Mouse (Mus musculus) cerebellum, adult 2 months (tissue): ENCODE measurements around the gene 4921536K21Rik. TPM values are rescaled to one million over a fixed set of nuclear protein-coding genes. Genes with fewer than 3 reads are reported as not detected.

Source experiments
- DNase-seq, 2 experiments: peaks; one replicate each; pipeline ENCODE4 v3.0.0; 2021
- H3K27ac ChIP-seq: fragments of 200-500 bp; 2 replicates; pipeline ENCODE4 v1.5.1; 2012; ENCODE audit warnings: low read length, control low read depth, inconsistent platforms; ENCODE audit not compliant: insufficient read depth
- H3K27me3 ChIP-seq: fragments of 200-500 bp; 2 replicates; pipeline ENCODE4 v1.6.1; 2012; ENCODE audit warnings: inconsistent platforms, mild to moderate bottlenecking, low read length, moderate library complexity; ENCODE audit not compliant: control insufficient read depth, insufficient read depth
- H3K4me1 ChIP-seq: fragments of 200-500 bp; 2 replicates; pipeline ENCODE4 v1.6.1; 2011; ENCODE audit warnings: low read length; ENCODE audit not compliant: control insufficient read depth, insufficient read depth
- H3K4me3 ChIP-seq: fragments of 200-500 bp; replicated peaks from 2 replicates; pipeline ENCODE3; 2011; ENCODE audit warnings: mild to moderate bottlenecking, low read depth, low read length, control low read depth; ENCODE audit not compliant: insufficient read depth
- CTCF ChIP-seq: fragments of 200-500 bp; IDR thresholded peaks from 2 replicates; pipeline ENCODE4 v1.5.1; 2011; ENCODE audit warnings: low read depth, mild to moderate bottlenecking, control low read depth, low read length, moderate library complexity, borderline replicate concordance; ENCODE audit not compliant: insufficient read depth
- POLR2A ChIP-seq: fragments of 200-500 bp; IDR thresholded peaks from 2 replicates; pipeline ENCODE4 v1.6.1; 2011; ENCODE audit warnings: low read length, control low read depth, borderline replicate concordance; ENCODE audit not compliant: insufficient read depth
- WGBS: fragments of 180-500 bp; shearing (Covaris S2); methylation state at CpG from one replicate; pipeline ENCODE4 v1.1.7; 2018; 5-methylcytosine and 5-hydroxymethylcytosine counted together
- polyA plus RNA-seq: library from polyadenylated mRNA; depleted of rRNA; stranded (reverse); fragments of >200 nt; gene quantifications from 2 replicates; pipeline ENCODE4 v1.2.3, GENCODE M21; 2012

Gene 4921536K21Rik
- polyA plus RNA-seq, 1 experiment = 0.29 TPM

DNA sequence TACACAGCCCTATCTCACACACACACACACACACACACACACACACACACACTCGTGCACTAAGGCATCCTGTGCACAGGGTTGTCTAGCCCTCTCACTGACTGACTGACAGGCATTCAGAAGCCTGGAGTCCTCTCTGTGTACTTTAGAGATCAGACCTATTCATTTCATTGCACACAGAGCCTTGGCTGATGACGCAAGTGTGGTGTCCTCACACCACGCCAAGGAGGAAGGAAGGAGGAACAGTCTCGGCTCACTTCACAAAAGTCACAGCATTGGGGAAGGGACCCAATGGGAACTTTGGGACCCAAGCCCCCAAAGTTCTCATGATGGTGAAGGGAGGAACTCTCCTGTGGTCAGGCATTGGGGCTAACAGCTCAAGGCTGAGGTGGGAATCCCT lies 35.1 kb upstream of the 4921536K21Rik start:
- Histone ChIP-seq H3K4me3 (no peak overlapping the region), H3K4me1 (no peaks in the 10 kb centered on the region), H3K27me3 (no peaks in the 10 kb centered on the region), H3K27ac (no peak overlapping the region)
- no peak for DNase-seq
- WGBS = 85% methylated on average over 4 of the region's 4 CpGs
- TF ChIP-seq CTCF (no peak), POLR2A (no peak)

DNA sequence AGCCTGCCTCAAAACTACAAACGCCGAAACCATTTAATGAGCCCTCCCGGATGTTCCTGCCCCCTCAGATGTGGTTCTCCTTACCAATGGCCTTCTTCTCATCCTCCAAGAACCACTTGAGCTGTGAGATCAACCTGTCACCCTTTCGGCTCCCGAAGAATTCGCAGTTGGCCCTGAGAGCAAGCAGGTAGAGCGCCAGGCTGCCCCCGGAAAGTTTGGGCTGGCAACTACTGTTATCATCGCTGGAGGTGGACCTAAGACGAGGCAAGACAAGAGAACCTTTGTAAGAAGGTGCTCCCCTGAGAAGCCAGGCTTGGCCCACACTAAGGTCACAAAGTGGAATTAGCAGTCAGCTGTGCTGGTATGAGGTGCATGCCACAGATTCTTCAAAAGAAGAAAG lies 31.0 kb upstream of the 4921536K21Rik start:
- H3K27me3 ChIP-seq = no peaks in the 10 kb centered on the region
- no peak overlapping the region for H3K4me3 ChIP-seq
- H3K4me1 ChIP-seq = no peaks in the 10 kb centered on the region
- no peak overlapping the region for H3K27ac ChIP-seq
- TF ChIP-seq CTCF = no peak
- TF ChIP-seq POLR2A = no peak
- no peak for DNase-seq
- WGBS = 91% methylated on average over 10 of the region's 10 CpGs

DNA sequence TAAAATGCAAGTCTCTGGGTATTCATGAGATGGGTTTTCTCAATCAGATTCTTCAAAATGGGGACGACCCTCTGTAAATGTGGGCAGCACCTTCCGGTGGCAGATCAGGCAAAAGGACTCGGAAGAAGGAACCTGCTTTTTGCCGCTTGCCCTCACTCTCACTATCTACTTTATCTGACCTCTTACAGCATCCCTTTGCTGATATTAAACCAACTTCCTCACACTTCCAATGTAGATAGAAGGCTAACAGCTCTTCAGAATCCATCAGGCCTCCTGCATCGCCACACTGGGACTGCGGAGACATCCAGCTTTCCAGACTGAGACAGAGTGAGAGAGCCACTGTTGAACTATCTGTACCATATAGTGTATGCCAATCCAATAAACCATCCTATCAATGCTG lies 27.8 kb upstream of the 4921536K21Rik start:
- Histone ChIP-seq H3K4me1 (no peaks in the 10 kb centered on the region), H3K4me3 (no peak overlapping the region), H3K27me3 (no peaks in the 10 kb centered on the region), H3K27ac (no peak overlapping the region)
- TF ChIP-seq POLR2A (no peak), CTCF (no peak)
- no peak for DNase-seq
- 96% methylated on average over 6 of the region's 6 CpGs for WGBS

DNA sequence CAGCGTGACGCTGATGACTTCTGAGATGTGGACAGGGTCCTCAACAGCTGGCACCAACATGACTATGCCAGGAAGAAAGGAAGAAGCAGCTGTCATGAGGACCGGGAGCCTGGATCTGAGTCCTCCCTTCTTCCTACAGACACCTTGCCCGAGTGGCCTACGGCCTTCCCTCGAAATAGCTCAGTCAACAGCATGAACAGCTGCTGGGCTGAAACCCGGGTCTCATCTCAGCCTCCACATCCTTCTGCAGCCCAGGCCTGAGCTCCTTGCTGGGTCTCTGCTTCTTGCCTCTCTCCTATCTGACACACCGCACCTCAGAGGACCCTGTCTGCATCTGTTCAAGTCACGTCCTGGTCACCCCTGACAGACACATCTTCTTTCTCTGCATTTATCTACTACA lies 27.2 kb upstream of the 4921536K21Rik start:
- Histone ChIP-seq H3K27ac (no peak overlapping the region), H3K4me3 (no peak overlapping the region), H3K27me3 (no peaks in the 10 kb centered on the region), H3K4me1 (no peaks in the 10 kb centered on the region)
- TF ChIP-seq CTCF (no peak), POLR2A (no peak)
- WGBS = 90% methylated on average over 9 of the region's 9 CpGs
- no peak for DNase-seq

DNA sequence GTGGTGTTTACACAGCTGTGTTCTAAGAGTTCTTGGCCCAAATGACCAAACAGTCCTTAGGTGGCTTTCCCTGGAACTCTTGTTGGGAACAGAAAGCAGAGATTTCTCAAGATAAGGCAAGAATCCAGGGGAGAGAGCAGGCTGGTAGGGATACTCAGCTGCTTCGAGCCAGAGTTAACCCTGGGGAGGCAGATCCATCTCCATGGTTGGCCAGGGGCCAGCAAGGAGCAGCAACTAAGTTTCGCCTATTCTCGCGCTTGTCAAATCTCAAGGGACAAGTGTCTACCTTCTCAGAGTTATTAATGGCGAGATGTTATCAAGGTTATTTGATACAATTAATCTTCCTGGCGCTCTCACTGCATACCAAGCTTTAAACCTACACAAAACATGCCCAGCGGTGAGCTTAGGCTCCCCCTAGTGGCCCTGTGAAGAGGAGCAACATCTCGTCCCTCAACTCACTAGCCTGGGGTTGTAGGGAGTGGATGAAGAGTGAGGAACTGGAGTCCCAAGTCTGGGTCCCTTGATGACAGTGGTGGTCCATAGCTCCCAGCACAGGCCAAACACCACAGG lies 26.5 kb upstream of the 4921536K21Rik start:
- Histone ChIP-seq H3K4me3 (peak overlapping the region; percentile 24), H3K4me1 (no peaks in the 10 kb centered on the region), H3K27me3 (no peaks in the 10 kb centered on the region), H3K27ac (no peak overlapping the region)
- WGBS = 11% methylated on average over 8 of the region's 8 CpGs
- TF ChIP-seq CTCF (peak; percentile 91), POLR2A (no peak)
- DNase-seq = peak; percentile 60 to 65

DNA sequence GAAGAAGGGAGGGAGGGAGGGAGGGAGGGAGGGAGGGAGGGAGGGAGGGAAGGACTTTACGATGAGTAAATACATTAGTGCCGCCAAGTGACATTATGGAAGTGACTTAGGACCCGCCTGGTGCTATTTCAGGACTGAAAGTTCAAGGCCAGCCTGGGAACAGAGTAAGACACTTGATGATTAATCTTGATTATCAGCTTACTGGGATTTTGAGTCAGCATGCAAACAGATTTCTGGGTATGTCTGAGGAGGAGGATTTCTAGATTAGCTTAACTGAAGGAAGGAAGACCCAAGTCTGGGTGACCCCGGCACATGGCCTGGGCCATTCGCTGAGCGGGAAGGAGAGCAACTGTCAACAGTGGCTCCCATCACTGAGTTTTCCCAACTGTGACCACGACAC lies 25.6 kb upstream of the 4921536K21Rik start:
- Histone ChIP-seq H3K4me1 (no peaks in the 10 kb centered on the region), H3K4me3 (no peak overlapping the region), H3K27me3 (no peaks in the 10 kb centered on the region), H3K27ac (no peak overlapping the region)
- 87% methylated on average over 7 of the region's 7 CpGs for WGBS
- DNase-seq = no peak
- TF ChIP-seq POLR2A (no peak), CTCF (no peak)

DNA sequence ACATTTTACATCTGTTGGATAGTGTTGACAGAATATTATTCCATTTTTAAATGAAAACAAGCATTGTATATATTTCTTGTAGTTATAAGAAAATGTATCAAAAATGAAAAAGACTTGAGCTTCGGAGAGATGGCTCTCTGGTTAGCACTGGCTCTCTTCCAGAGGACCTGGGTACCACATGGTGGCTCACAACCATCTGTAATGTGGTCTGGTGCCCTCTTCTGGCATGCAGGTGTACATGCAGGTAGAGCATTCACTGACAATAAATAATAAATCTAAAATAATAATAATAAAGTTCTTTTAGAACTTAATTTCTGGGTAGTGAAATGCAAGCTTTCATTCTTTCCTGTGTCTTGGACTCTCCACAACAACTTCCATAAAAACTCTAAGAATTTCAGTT lies 23.8 kb upstream of the 4921536K21Rik start:
- no peaks in the 10 kb centered on the region for H3K27me3 ChIP-seq
- no peak overlapping the region for H3K4me3 ChIP-seq
- no peaks in the 10 kb centered on the region for H3K4me1 ChIP-seq
- peak in 1 of 2 experiments; percentile 50 for DNase-seq
- WGBS = 15% methylated on average over 1 of the region's 1 CpGs
- H3K27ac ChIP-seq = no peak overlapping the region
- no peak for TF ChIP-seq POLR2A
- TF ChIP-seq CTCF = peak; percentile 63; the same call in 1 of the 2 replicates

DNA sequence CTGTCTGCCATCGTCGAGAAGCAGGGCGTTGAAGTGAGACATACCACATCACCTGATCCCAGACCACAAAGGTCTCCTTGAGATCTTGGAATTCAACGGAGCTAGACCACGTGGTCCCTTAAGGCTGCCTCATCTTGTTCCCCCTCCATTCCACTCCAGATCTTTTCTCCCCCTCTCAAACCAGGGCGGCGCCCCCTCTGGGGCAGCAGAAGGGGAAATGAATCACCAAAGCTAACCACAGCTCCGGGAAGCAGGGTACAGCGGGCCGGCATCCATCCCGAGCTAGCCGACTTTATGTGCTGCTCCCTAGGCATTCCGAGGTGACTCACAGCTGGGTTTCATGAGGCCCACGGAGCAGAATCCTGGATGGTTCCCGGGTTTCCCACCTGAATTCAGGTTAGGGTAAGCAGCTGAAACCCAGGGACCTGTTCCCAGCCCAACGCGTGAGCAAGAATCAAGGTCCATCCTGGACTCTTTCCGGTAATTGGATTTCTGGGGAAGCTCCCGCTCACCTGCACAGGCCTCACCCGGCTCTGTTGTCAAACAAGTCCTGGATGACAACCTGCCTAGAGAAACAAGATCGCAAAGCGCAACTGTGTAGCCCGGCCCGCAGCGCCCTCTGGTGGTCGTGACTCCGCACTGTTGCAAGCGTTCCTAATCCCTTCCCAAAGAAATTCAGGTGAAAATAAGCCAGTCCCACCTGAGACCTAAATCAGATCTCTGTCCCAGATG lies 19.4 kb upstream of the 4921536K21Rik start, which contains the start of gene Slc35e4:
Gene Slc35e4 (minus strand): TSS at position 556 of the 732 bp plus-strand sequence.
- peak within 1 kb of the TSS; percentile 78 for H3K4me3 ChIP-seq
- peak within 1 kb of the TSS; percentile 60 for H3K27ac ChIP-seq
- peak; percentile 90 for TF ChIP-seq CTCF
- peak; percentile 23; the same call in 1 of the 2 replicates for TF ChIP-seq POLR2A
- DNase-seq = peak; percentile 84 to 92
- no peaks in the 10 kb centered on the region for H3K27me3 ChIP-seq
- under 1% methylated on average over 28 of the region's 28 CpGs for WGBS
- peaks cover 18% of the 10 kb centered on the region for H3K4me1 ChIP-seq
